Mouse (Mus musculus) testis, adult 2 months (tissue): ENCODE measurements around the gene Pomgnt2.

Experiments used
- CTCF ChIP-seq: fragments of 200-500 bp; IDR thresholded peaks from 2 replicates; pipeline ENCODE4 v1.5.1; 2012; ENCODE audit warnings: low read depth, mild to moderate bottlenecking, inconsistent platforms, low read length, moderate library complexity; ENCODE audit not compliant: control insufficient read depth, insufficient read depth, insufficient replicate concordance
- POLR2A ChIP-seq: fragments of 200-500 bp; IDR thresholded peaks from 2 replicates; pipeline ENCODE4 v1.6.1; 2012; ENCODE audit warnings: low read depth, mild to moderate bottlenecking, inconsistent platforms, low read length, moderate library complexity; ENCODE audit not compliant: control insufficient read depth

- TF ChIP-seq POLR2A = no peak
- TF ChIP-seq CTCF = peak; percentile 98
Measured at GRCm38 (mm10) chr9:121984465-121985461, 12.1 kb downstream of the Pomgnt2 start.
